Mouse (Mus musculus): ENCODE measurements around the gene Pxt1. TPM values are rescaled to one million over a fixed set of nuclear protein-coding genes. Genes with fewer than 3 reads are reported as not detected.
"Not testable (repeated sequence)": the region's sequence is repeated elsewhere in the genome, so short reads cannot be mapped to it uniquely, and the experiment has no call there.

Pxt1 gene
- 0.88 and 1.9 TPM in 2 replicates for polyA plus RNA-seq (2012; rRNA removed)

- DNase-seq (ENCODE audit: low read depth), result no peak
Measured at GRCm38 (mm10) chr17:28943740-28944139, at the start of gene Pxt1. Gene Pxt1 (minus strand): TSS chr17:28943840.

GRCm38 (mm10) chr17:28993004-28993403 lies 49.4 kb upstream of the Pxt1 start:
- not testable (repeated sequence) for DNase-seq (ENCODE audit: low read depth)

GRCm38 (mm10) chr17:28992105-28992504 lies 48.5 kb upstream of the Pxt1 start:
- no peak for DNase-seq (ENCODE audit: low read depth)

- no peak for DNase-seq (ENCODE audit: low read depth)
Measured at GRCm38 (mm10) chr17:28991286-28991685, 47.6 kb upstream of the Pxt1 start.

GRCm38 (mm10) chr17:28990060-28990459 lies 46.4 kb upstream of the Pxt1 start:
- no peak for DNase-seq (ENCODE audit: low read depth)

- no peak for DNase-seq (ENCODE audit: low read depth)
Measured at GRCm38 (mm10) chr17:28988996-28989395, 45.4 kb upstream of the Pxt1 start.

GRCm38 (mm10) chr17:28988291-28988690 lies 44.7 kb upstream of the Pxt1 start:
- DNase-seq (ENCODE audit: low read depth), result peak; percentile 49

GRCm38 (mm10) chr17:28987713-28988112 lies 44.1 kb upstream of the Pxt1 start:
- no peak for DNase-seq (ENCODE audit: low read depth)

- no peak for DNase-seq (ENCODE audit: low read depth)
Measured at GRCm38 (mm10) chr17:28986833-28987232, 43.2 kb upstream of the Pxt1 start.

GRCm38 (mm10) chr17:28984724-28985420 lies 41.2 kb upstream of the Pxt1 start:
- DNase-seq (ENCODE audit: low read depth), result no peak

- DNase-seq (ENCODE audit: low read depth), result no peak
Measured at GRCm38 (mm10) chr17:28982591-28982990, 39.0 kb upstream of the Pxt1 start.

GRCm38 (mm10) chr17:28981081-28981480 lies 37.4 kb upstream of the Pxt1 start:
- no peak for DNase-seq (ENCODE audit: low read depth)

- DNase-seq (ENCODE audit: low read depth), result no peak
Measured at GRCm38 (mm10) chr17:28979091-28979490, 35.5 kb upstream of the Pxt1 start.

- DNase-seq (ENCODE audit: low read depth), result no peak
Measured at GRCm38 (mm10) chr17:28970122-28970521, 26.5 kb upstream of the Pxt1 start.

GRCm38 (mm10) chr17:28967021-28967610 lies 23.5 kb upstream of the Pxt1 start:
- no peak for DNase-seq (ENCODE audit: low read depth)

- DNase-seq (ENCODE audit: low read depth), result no peak
Measured at GRCm38 (mm10) chr17:28961596-28961995, 18.0 kb upstream of the Pxt1 start.

GRCm38 (mm10) chr17:28960597-28960996 lies 17.0 kb upstream of the Pxt1 start:
- no peak for DNase-seq (ENCODE audit: low read depth)

- no peak for DNase-seq (ENCODE audit: low read depth)
Measured at GRCm38 (mm10) chr17:28954416-28954815, 10.8 kb upstream of the Pxt1 start.

- no peak for DNase-seq (ENCODE audit: low read depth)
Measured at GRCm38 (mm10) chr17:28953251-28953650, 9.6 kb upstream of the Pxt1 start.

GRCm38 (mm10) chr17:28951831-28952799 lies 8.5 kb upstream of the Pxt1 start, which contains the start of gene Kctd20:
Gene Kctd20 (plus strand): TSS chr17:28951950.
- peak; percentile 46 for DNase-seq (ENCODE audit: low read depth)

GRCm38 (mm10) chr17:28950751-28951150 lies 7.1 kb upstream of the Pxt1 start:
- no peak for DNase-seq (ENCODE audit: low read depth)

- peak; percentile 46 for DNase-seq (ENCODE audit: low read depth)
Measured at GRCm38 (mm10) chr17:28948661-28949060, 5.0 kb upstream of the Pxt1 start.
